Comparison of ENCODE assay signal across 19 mouse cellular contexts in the genomic region with DNA sequence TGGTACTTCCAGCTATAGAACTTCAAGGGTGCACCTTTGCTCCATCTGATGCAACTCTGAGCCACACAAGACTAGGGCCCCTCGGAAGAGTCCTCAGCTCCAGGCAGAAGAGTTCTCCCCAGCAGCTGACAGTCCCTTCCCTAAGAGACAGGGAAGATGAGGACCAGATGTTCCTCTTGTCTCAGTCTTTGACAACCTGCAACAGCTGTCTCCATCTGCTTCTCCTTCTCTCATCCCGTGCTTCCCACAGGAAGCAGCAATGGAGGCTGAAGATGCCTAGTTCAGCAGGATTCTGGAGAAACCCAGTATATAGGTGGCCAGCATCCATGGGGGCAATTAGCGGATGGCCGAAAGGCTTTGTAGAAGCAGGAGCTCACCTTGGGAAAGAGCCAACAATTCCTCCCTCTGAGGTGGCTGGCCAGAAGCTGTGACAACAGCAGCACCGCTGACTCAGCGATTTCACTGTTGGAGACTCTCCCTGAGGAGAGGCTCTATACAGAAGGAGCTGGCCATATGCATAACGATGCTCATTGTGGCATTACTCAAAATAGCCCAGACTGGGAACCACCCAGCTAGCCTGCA. TPM values are rescaled to one million over a fixed set of nuclear protein-coding genes. Genes with fewer than 3 reads are reported as not detected.
DNase-seq lines count a peak whose midpoint lies in the region; ATAC-seq lines count a peak whose summit lies in the region.
"Had no signal": no experiment of that assay in that cellular context is flagged by ENCODE, and none has a peak within 500 bp of the region (broad histone marks: within the 10 kb centered on the region; RNA-seq: fewer than 3 reads in every experiment).

No protein-coding gene starts in this region.

- H3K9me3 ChIP-seq in kidney, embryonic 16.5 days (ENCODE audit: low read length), result no peaks in the 10 kb centered on the region
- no peaks in the 10 kb centered on the region for H3K9me3 ChIP-seq in intestine, embryonic 15.5 days
- H3K9me3 ChIP-seq: embryonic facial prominence, embryonic 13.5 days; forebrain, embryonic 12.5 days; heart, embryonic 15.5 days; hindbrain, embryonic 15.5 days; midbrain, embryonic 12.5 days; neural tube, embryonic 12.5 days had no signal

- no peak overlapping the region for H3K4me3 ChIP-seq in kidney, embryonic 16.5 days (ENCODE audit: low read length)
- H3K4me3 ChIP-seq in intestine, embryonic 15.5 days (replicated peaks), result no peak overlapping the region
- H3K4me3 ChIP-seq: embryonic facial prominence, embryonic 13.5 days; forebrain, embryonic 12.5 days; heart, embryonic 15.5 days; hindbrain, embryonic 15.5 days; midbrain, embryonic 12.5 days; neural tube, embryonic 12.5 days had no signal

- WGBS in kidney, embryonic 16.5 days, result 61% methylated on average over 7 of the region's 7 CpGs
- WGBS in intestine, embryonic 15.5 days, result 68% methylated on average over 7 of the region's 7 CpGs

- peak; percentile 49 for ATAC-seq in kidney, embryonic 16.5 days (ENCODE audit: low FRiP score, low TSS enrichment)
- no peak for ATAC-seq in intestine, embryonic 15.5 days
- ATAC-seq in granulocyte monocyte progenitor cell, adult 5-6 weeks (replicated peaks; ENCODE audit: poor library complexity, severe bottlenecking), result no peak

- H3K36me3 ChIP-seq in kidney, embryonic 16.5 days (ENCODE audit: insufficient read depth, low read length), result no peaks in the 10 kb centered on the region
- H3K36me3 ChIP-seq in intestine, embryonic 15.5 days, result no peaks in the 10 kb centered on the region
- H3K36me3 ChIP-seq: embryonic facial prominence, embryonic 13.5 days; forebrain, embryonic 12.5 days; heart, embryonic 15.5 days; hindbrain, embryonic 15.5 days; midbrain, embryonic 12.5 days; neural tube, embryonic 12.5 days had no signal

- H3K4me1 ChIP-seq in kidney, embryonic 16.5 days (ENCODE audit: insufficient read depth, low read length), result peaks cover under 1% of the 10 kb centered on the region
- peaks cover 3% of the 10 kb centered on the region for H3K4me1 ChIP-seq in intestine, embryonic 15.5 days (replicated peaks)

- no peak overlapping the region for H3K9ac ChIP-seq in kidney, embryonic 16.5 days (replicated peaks; ENCODE audit: low read length)
- H3K9ac ChIP-seq in intestine, embryonic 15.5 days, result no peak overlapping the region
- H3K9ac ChIP-seq: embryonic facial prominence, embryonic 13.5 days; forebrain, embryonic 12.5 days; heart, embryonic 15.5 days; hindbrain, embryonic 15.5 days; midbrain, embryonic 12.5 days; neural tube, embryonic 12.5 days had no signal

- peaks cover 34% of the 10 kb centered on the region for H3K27me3 ChIP-seq in kidney, embryonic 16.5 days (ENCODE audit: insufficient read depth, low read length)
- H3K27me3 ChIP-seq in intestine, embryonic 15.5 days (replicated peaks), result peaks cover 24% of the 10 kb centered on the region

- H3K4me2 ChIP-seq in kidney, embryonic 16.5 days (replicated peaks; ENCODE audit: low read depth, low read length), result no peak overlapping the region
- H3K4me2 ChIP-seq in intestine, embryonic 15.5 days (replicated peaks), result no peak overlapping the region
- H3K4me2 ChIP-seq: embryonic facial prominence, embryonic 13.5 days; forebrain, embryonic 12.5 days; heart, embryonic 15.5 days; hindbrain, embryonic 15.5 days; midbrain, embryonic 12.5 days; neural tube, embryonic 12.5 days had no signal

- H3K27ac ChIP-seq in kidney, embryonic 16.5 days (ENCODE audit: low read length), result no peak overlapping the region
- H3K27ac ChIP-seq in intestine, embryonic 15.5 days, result no peak overlapping the region
- H3K27ac ChIP-seq: embryonic facial prominence, embryonic 13.5 days; forebrain, embryonic 12.5 days; heart, embryonic 15.5 days; hindbrain, embryonic 15.5 days; kidney, postnatal 0 days; midbrain, embryonic 12.5 days; neural tube, embryonic 12.5 days had no signal

- DNase-seq in kidney, adult 8-10 months, result no peak
- peak; percentile 37 for DNase-seq in testis, postnatal 10 days (ENCODE audit: low spot score)
- DNase-seq in testis, postnatal 14 days (ENCODE audit: low spot score), result no peak
- peak; percentile 69 for DNase-seq in cerebellum, adult 9-11 months
- DNase-seq: adrenal gland, postnatal 25 days; retina, postnatal 1 day; thymus, postnatal 25 days had no signal

RNA-seq across cellular contexts. Expression of gene Kcnk12, which starts 6.2 kb away (rescaled TPM):
- not detected in 2 replicates for polyA plus RNA-seq in kidney, embryonic 16.5 days (2015; fragmentation: Nextera tagmentation; extraction: Ambion mirVana)
- not detected in 2 replicates for polyA plus RNA-seq in intestine, embryonic 15.5 days (2015; fragmentation: Nextera tagmentation; extraction: Ambion mirVana)
- 2.8 and 4.4 TPM in 2 replicates for total RNA-seq in granulocyte monocyte progenitor cell, adult 5-6 weeks (2014; fragmentation: Nextera tagmentation)
- total RNA-seq in granulocyte monocyte progenitor cell, adult 5-6 weeks (2017), result 7.3 and 13.4 TPM in 2 replicates
- total RNA-seq: gastrocnemius, adult 8-10 months had no signal
- polyA plus RNA-seq: embryonic facial prominence, embryonic 13.5 days; heart, embryonic 15.5 days; lung, embryonic 16.5 days had no signal

Comparison
In these comparisons a context has a peak if more than half of its experiments do, and no peak if none do; other contexts are left out.
1. DNase-seq: peak in testis, postnatal 10 days (single experiment) and cerebellum, adult 9-11 months (single experiment); none in kidney, adult 8-10 months (0 of 2) and testis, postnatal 14 days (single experiment).